Mouse (Mus musculus) E14TG2a.4 (cell line): ENCODE measurements around the gene Dnah2.
A peak's percentile ranks its signal among the peaks of the same experiment; 100 is the strongest.
"Not testable (repeated sequence)": the region's sequence is repeated elsewhere in the genome, so short reads cannot be mapped to it uniquely, and the experiment has no call there.

Experiments used
- CTCF ChIP-seq: conservative IDR thresholded peaks from 2 replicates; pipeline ENCODE4 v1.5.1; 2014; ENCODE audit warnings: low read length
- NANOG ChIP-seq: IDR thresholded peaks from 2 replicates; pipeline ENCODE4 v1.6.1; 2014; ENCODE audit warnings: borderline replicate concordance, low read length, mixed read lengths

GRCm38 (mm10) chr11:69530755-69531154 lies 18.2 kb downstream of the Dnah2 start:
- TF ChIP-seq CTCF, result peak; percentile 59
- TF ChIP-seq NANOG, result not testable (repeated sequence)
